Mouse (Mus musculus) heart, embryonic 13.5 days (tissue): ENCODE results near the gene Trip6. TPM values are rescaled to one million over a fixed set of nuclear protein-coding genes. Genes with fewer than 3 reads are reported as not detected.

Experiments used
- microRNA-seq: library from miRNA; unstranded; fragments of <30 nt; microRNA quantifications from one replicate; pipeline ENCODE4, GENCODE M21; 2016
- polyA plus RNA-seq: library from polyadenylated mRNA; unstranded; fragments of >200 nt; fragmentation: Nextera tagmentation; extraction: Ambion mirVana; gene quantifications from 2 replicates; pipeline ENCODE4 v1.2.1, GENCODE M21; 2015

Gene Trip6
- polyA plus RNA-seq, 1 experiment from 2014 or later: 44.7 TPM

Small RNA genes lying within 50 kb of the gene (microRNA-seq; reads per million reads assigned to microRNA genes)
- not detected for gene Mir7036
- gene Mir8116: not detected

Other genes with a start within 250 kb of the Trip6 start
- gene Serpine1, start 242.1 kb downstream of the Trip6 start, polyA plus RNA-seq: 0.74 and 0.92 TPM in 2 replicates
- gene Trim56, start 198.2 kb downstream of the Trip6 start, polyA plus RNA-seq: 4.9 and 6.9 TPM in 2 replicates
- 0.11 TPM in 1 of 2 replicates, not detected in the other for gene Muc3, start 165.1 kb downstream of the Trip6 start, polyA plus RNA-seq
- not detected in 2 replicates for gene Muc3a, start 102.0 kb downstream of the Trip6 start, polyA plus RNA-seq
- gene Ache, start 26.9 kb downstream of the Trip6 start, polyA plus RNA-seq: 12.7 and 14.8 TPM in 2 replicates
- gene Ufsp1, start 19.8 kb downstream of the Trip6 start, polyA plus RNA-seq: 8.1 and 8.8 TPM in 2 replicates
- gene Srrt, start 6.7 kb downstream of the Trip6 start, polyA plus RNA-seq: 84.9 and 88.1 TPM in 2 replicates
- 8.1 and 8.7 TPM in 2 replicates for gene Slc12a9, start 19.2 kb upstream of the Trip6 start, polyA plus RNA-seq
- gene Ephb4, start 35.7 kb upstream of the Trip6 start, polyA plus RNA-seq: 33.1 and 37.6 TPM in 2 replicates
- gene Zan, start 162.7 kb upstream of the Trip6 start, polyA plus RNA-seq: 0.04 and 0.08 TPM in 2 replicates
- gene Pop7, start 188.1 kb upstream of the Trip6 start, polyA plus RNA-seq: 43.6 and 43.9 TPM in 2 replicates
- gene Gigyf1, start 204.1 kb upstream of the Trip6 start, polyA plus RNA-seq: 8.4 and 8.8 TPM in 2 replicates
- gene Epo, start 218.8 kb upstream of the Trip6 start, polyA plus RNA-seq: not detected in 2 replicates
- 299 and 300 TPM in 2 replicates for gene Gnb2, start 219.1 kb upstream of the Trip6 start, polyA plus RNA-seq
- 0.27 and 0.35 TPM in 2 replicates for gene Actl6b, start 239.1 kb upstream of the Trip6 start, polyA plus RNA-seq